Mouse (Mus musculus): ENCODE results near the gene Gm2a. TPM values are rescaled to one million over a fixed set of nuclear protein-coding genes. Genes with fewer than 3 reads are reported as not detected.
"Not testable (repeated sequence)": the region's sequence is repeated elsewhere in the genome, so short reads cannot be mapped to it uniquely, and the experiment has no call there.

Gm2a gene
- polyA plus RNA-seq, 1 experiment from 2014 or later, result 33.1 TPM

- H3K27ac ChIP-seq (replicated peaks), result no peak within 1 kb of the TSS
- peak; percentile 70; the same call in 1 of the 2 replicates for ATAC-seq (ENCODE audit: low FRiP score)
- no peaks in the 10 kb centered on the region for H3K36me3 ChIP-seq
- H3K4me3 ChIP-seq (replicated peaks), result peak within 1 kb of the TSS; percentile 46
- under 1% methylated on average over 50 of the region's 50 CpGs for WGBS
- H3K9ac ChIP-seq (replicated peaks), result peak within 1 kb of the TSS; percentile 48
- H3K9me3 ChIP-seq (replicated peaks), result no peaks in the 10 kb centered on the region
- peak within 1 kb of the TSS; percentile 94 for H3K4me2 ChIP-seq
- peaks cover 15% of the 10 kb centered on the region for H3K27me3 ChIP-seq (replicated peaks)
- peaks cover 16% of the 10 kb centered on the region for H3K4me1 ChIP-seq
Measured at GRCm38 (mm10) chr11:55077331-55078231, 20.3 kb upstream of the Gm2a start, which contains the start of gene Ccdc69. Gene Ccdc69 (minus strand): TSS chr11:55078131.

DNA sequence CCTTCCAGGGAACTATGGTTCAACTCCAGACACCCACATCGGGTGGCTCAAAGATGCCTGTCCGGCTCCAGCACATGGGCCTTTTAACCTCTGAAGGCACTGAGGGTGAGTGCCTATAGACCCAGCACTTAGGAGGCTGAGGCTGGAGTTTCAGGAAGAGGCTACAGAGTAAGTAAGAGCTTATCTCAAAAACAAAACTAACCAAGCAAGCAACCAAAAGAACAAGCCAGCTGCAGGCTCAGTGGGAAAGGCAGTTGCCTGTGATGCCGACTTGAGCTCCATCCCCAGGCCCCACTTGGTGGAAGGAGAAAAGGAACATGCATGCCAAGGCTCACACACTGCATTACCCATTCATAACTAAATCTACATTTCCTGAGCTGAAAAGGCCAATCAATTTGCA lies 19.4 kb upstream of the Gm2a start:
- H3K4me3 ChIP-seq (replicated peaks), result peak overlapping the region; percentile 46; the same call in 1 of the 2 replicates

DNA sequence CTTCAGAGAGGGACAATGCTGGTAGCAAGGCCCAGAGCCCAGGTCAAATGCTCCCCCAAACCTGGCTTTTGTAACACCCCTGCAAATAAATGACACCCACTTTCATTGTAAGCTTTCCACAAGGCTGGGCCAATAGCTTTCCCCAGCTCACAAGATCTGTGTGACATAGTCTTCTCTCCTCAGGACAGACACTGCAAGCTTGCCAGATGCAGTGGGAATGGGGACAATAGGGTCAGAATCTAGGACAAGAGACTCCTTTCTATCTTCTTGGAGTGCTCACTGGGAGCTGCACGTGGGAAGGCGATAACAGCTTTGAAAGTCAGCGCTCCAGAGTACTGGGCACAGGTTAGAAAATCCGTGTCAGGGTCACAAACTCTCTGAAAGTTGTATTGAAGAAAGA lies 18.7 kb upstream of the Gm2a start:
- Histone ChIP-seq H3K27me3 (replicated peaks) (peaks cover 15% of the 10 kb centered on the region), H3K9ac (replicated peaks) (no peak overlapping the region)

More for the DNA sequence above, 19.4 kb upstream of the Gm2a start:
- H3K27ac ChIP-seq (replicated peaks), result no peak overlapping the region
- peaks cover 15% of the 10 kb centered on the region for H3K27me3 ChIP-seq (replicated peaks)
- no peak overlapping the region for H3K9ac ChIP-seq (replicated peaks)
- no peaks in the 10 kb centered on the region for H3K9me3 ChIP-seq (replicated peaks)
- peak overlapping the region; percentile 94 for H3K4me2 ChIP-seq
- no peak for ATAC-seq (ENCODE audit: low FRiP score)
- no peaks in the 10 kb centered on the region for H3K36me3 ChIP-seq
- WGBS, result 65% methylated on average over 3 of the region's 3 CpGs
- H3K4me1 ChIP-seq, result peaks cover 16% of the 10 kb centered on the region

GRCm38 (mm10) chr11:55081206-55081605 lies 16.7 kb upstream of the Gm2a start:
- Histone ChIP-seq H3K9ac (replicated peaks) (no peak overlapping the region), H3K27ac (replicated peaks) (no peak overlapping the region), H3K4me3 (replicated peaks) (no peak overlapping the region), H3K36me3 (no peaks in the 10 kb centered on the region), H3K4me2 (no peak overlapping the region), H3K9me3 (replicated peaks) (no peaks in the 10 kb centered on the region), H3K27me3 (replicated peaks) (peaks cover 15% of the 10 kb centered on the region), H3K4me1 (peaks cover 16% of the 10 kb centered on the region)
- ATAC-seq (ENCODE audit: low FRiP score), result no peak
- 90% methylated on average over 9 of the region's 9 CpGs for WGBS

More for the DNA sequence above, 18.7 kb upstream of the Gm2a start:
- ATAC-seq (ENCODE audit: low FRiP score), result no peak
- Histone ChIP-seq H3K4me1 (peaks cover 16% of the 10 kb centered on the region), H3K4me2 (no peak overlapping the region), H3K36me3 (no peaks in the 10 kb centered on the region), H3K9me3 (replicated peaks) (no peaks in the 10 kb centered on the region), H3K4me3 (replicated peaks) (no peak overlapping the region), H3K27ac (replicated peaks) (no peak overlapping the region)
- 63% methylated on average over 4 of the region's 4 CpGs for WGBS

GRCm38 (mm10) chr11:55084629-55085028 lies 13.3 kb upstream of the Gm2a start:
- Histone ChIP-seq H3K4me2 (no peak overlapping the region), H3K9me3 (replicated peaks) (no peaks in the 10 kb centered on the region), H3K36me3 (no peaks in the 10 kb centered on the region), H3K4me1 (peaks cover 2% of the 10 kb centered on the region), H3K4me3 (replicated peaks) (no peak overlapping the region), H3K27ac (replicated peaks) (no peak overlapping the region), H3K27me3 (replicated peaks) (no peaks in the 10 kb centered on the region), H3K9ac (replicated peaks) (no peak overlapping the region)
- ATAC-seq (ENCODE audit: low FRiP score), result no peak
- 79% methylated on average over 4 of the region's 4 CpGs for WGBS

DNA sequence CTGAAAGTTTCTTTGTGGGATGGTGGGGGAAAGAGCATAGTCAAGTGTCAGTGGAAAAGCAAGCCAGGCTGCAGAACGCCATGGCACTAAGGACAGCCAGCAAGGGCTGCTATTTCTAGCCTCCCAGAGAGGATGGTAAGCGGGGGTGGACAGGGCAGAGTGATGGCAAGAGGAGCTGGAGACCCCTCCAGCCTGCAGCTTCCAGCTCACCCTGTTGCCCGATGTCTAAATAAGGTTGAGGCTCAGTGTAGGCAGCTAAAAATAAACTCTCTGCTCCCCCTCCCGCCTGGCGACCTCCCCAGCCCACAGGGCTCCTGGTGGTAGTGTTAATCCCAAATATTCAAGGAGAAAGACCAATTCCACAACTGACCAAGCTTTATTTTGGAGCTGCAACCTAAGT lies 12.5 kb upstream of the Gm2a start:
- Histone ChIP-seq H3K4me2 (no peak overlapping the region), H3K9me3 (replicated peaks) (no peaks in the 10 kb centered on the region), H3K4me3 (replicated peaks) (no peak overlapping the region), H3K9ac (replicated peaks) (no peak overlapping the region), H3K4me1 (peaks cover 2% of the 10 kb centered on the region), H3K27ac (replicated peaks) (no peak overlapping the region), H3K36me3 (no peaks in the 10 kb centered on the region), H3K27me3 (replicated peaks) (no peaks in the 10 kb centered on the region)
- ATAC-seq (ENCODE audit: low FRiP score), result no peak
- 67% methylated on average over 5 of the region's 5 CpGs for WGBS

DNA sequence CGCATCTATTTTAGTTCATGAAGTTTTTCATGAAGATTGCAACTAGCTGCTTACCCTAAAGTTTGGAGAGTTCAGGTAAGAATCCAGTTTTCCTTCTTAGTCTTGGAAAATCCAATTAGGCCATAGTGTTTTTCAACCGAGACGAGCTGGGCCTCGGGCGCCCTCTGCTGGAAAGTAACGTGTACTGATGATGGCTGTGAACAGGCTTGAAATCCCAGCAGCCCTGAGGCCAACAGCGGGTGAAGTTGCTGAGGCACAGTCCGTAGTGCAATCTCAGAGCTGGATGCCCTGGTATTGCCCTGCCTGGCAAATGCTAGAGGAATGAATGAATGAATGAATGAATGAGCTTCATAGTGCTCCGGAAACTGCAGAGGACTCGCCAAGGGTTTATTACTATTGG lies 10.9 kb upstream of the Gm2a start:
- no peaks in the 10 kb centered on the region for H3K9me3 ChIP-seq (replicated peaks)
- H3K4me1 ChIP-seq, result peaks cover 2% of the 10 kb centered on the region
- ATAC-seq (ENCODE audit: low FRiP score), result no peak
- H3K27ac ChIP-seq (replicated peaks), result no peak overlapping the region
- H3K36me3 ChIP-seq, result no peaks in the 10 kb centered on the region
- no peak overlapping the region for H3K4me2 ChIP-seq
- WGBS, result 7% methylated on average over 10 of the region's 10 CpGs
- no peaks in the 10 kb centered on the region for H3K27me3 ChIP-seq (replicated peaks)
- no peak overlapping the region for H3K4me3 ChIP-seq (replicated peaks)
- no peak overlapping the region for H3K9ac ChIP-seq (replicated peaks)

- Histone ChIP-seq H3K36me3 (no peaks in the 10 kb centered on the region), H3K27ac (replicated peaks) (no peak overlapping the region), H3K9me3 (replicated peaks) (no peaks in the 10 kb centered on the region), H3K27me3 (replicated peaks) (no peaks in the 10 kb centered on the region), H3K9ac (replicated peaks) (no peak overlapping the region), H3K4me2 (no peak overlapping the region), H3K4me3 (replicated peaks) (no peak overlapping the region), H3K4me1 (peaks cover 2% of the 10 kb centered on the region)
- no peak for ATAC-seq (ENCODE audit: low FRiP score)
- WGBS, result 76% methylated on average over 2 of the region's 2 CpGs
Measured at GRCm38 (mm10) chr11:55089892-55090291, 8.0 kb upstream of the Gm2a start.

GRCm38 (mm10) chr11:55093096-55093495 lies 4.8 kb upstream of the Gm2a start:
- Histone ChIP-seq H3K4me2 (no peak overlapping the region), H3K4me1 (peaks cover 6% of the 10 kb centered on the region)

DNA sequence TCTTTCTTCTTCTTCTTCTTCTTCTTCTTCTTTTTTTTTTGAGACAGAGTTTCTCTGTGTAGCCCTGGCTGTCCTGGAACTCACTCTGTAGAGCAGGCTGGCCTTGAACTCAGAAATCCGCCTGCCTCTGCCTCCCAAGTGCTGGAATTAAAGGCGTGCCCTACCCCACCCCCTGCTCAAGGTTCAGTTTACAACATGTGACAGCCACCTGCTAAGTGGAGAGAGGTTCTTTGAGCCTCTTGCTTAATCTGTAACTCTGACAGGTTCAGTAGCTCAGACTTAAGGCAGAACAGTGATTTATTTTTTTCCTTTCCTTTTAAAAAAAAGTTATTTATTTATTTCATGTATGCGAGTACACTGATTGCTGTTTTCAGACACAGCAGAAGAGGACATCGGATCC lies 1.6 kb upstream of the Gm2a start:
- H3K36me3 ChIP-seq; H3K9ac ChIP-seq (replicated peaks); H3K9me3 ChIP-seq (replicated peaks); H3K27ac ChIP-seq (replicated peaks); H3K4me3 ChIP-seq (replicated peaks); ATAC-seq (ENCODE audit: low FRiP score); H3K4me2 ChIP-seq; H3K27me3 ChIP-seq (replicated peaks): not testable (repeated sequence)
- WGBS, result 84% methylated on average over 4 of the region's 4 CpGs
- H3K4me1 ChIP-seq, result peaks cover 24% of the 10 kb centered on the region

More at GRCm38 (mm10) chr11:55093096-55093495, 4.8 kb upstream of the Gm2a start:
- 86% methylated on average over 7 of the region's 7 CpGs for WGBS
- no peaks in the 10 kb centered on the region for H3K9me3 ChIP-seq (replicated peaks)
- H3K36me3 ChIP-seq, result no peaks in the 10 kb centered on the region
- H3K27ac ChIP-seq (replicated peaks), result no peak overlapping the region
- H3K9ac ChIP-seq (replicated peaks), result no peak overlapping the region
- no peak overlapping the region for H3K4me3 ChIP-seq (replicated peaks)
- ATAC-seq (ENCODE audit: low FRiP score), result no peak
- no peaks in the 10 kb centered on the region for H3K27me3 ChIP-seq (replicated peaks)

DNA sequence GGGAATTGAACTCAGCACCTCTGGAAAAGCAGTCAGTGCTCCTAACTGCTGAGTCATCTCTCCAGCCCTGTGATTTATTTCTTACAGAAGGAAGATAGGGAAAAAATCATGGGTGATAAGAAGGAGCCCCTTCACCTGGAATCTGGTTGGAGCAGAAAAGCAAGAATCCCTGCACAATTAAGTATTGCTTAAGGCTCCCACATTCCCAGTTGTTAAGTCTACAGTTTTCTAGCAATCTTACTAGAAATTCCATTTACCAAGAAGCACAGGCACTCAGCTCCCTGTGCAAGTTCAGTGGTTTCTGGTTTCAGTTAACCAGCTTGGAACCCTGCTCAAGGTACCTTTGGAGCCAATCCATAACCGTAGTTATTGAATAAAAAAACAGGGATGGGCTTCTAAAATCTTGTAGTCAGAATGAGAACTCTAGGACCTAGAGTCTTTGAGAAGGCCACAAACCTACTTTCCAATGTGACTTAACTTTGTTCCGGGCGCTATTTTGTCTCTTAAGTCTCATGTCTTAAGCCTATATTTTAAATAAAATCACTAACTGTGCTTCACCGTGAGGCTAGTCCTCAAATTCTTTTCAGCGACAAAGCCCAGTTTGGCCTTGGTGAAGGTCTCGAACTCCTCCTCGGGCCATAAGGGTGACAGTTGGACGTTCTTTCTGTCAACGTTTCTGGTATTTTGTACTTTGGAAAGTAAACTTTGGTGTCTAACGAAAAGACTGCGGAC lies 1.0 kb upstream of the Gm2a start:
- Histone ChIP-seq H3K27me3 (replicated peaks) (no peaks in the 10 kb centered on the region), H3K4me1 (peaks cover 24% of the 10 kb centered on the region), H3K36me3 (no peaks in the 10 kb centered on the region), H3K9ac (replicated peaks) (no peak overlapping the region), H3K27ac (replicated peaks) (peak overlapping the region; percentile 84), H3K4me3 (replicated peaks) (peak overlapping the region; percentile 67), H3K4me2 (peak overlapping the region; percentile 84), H3K9me3 (replicated peaks) (no peaks in the 10 kb centered on the region)
- no peak for ATAC-seq (ENCODE audit: low FRiP score)
- whole genome bisulfite sequencing, result 34% methylated on average over 11 of the region's 11 CpGs
